9 mouse cellular contexts compared by ENCODE assay signal in the genomic region with DNA sequence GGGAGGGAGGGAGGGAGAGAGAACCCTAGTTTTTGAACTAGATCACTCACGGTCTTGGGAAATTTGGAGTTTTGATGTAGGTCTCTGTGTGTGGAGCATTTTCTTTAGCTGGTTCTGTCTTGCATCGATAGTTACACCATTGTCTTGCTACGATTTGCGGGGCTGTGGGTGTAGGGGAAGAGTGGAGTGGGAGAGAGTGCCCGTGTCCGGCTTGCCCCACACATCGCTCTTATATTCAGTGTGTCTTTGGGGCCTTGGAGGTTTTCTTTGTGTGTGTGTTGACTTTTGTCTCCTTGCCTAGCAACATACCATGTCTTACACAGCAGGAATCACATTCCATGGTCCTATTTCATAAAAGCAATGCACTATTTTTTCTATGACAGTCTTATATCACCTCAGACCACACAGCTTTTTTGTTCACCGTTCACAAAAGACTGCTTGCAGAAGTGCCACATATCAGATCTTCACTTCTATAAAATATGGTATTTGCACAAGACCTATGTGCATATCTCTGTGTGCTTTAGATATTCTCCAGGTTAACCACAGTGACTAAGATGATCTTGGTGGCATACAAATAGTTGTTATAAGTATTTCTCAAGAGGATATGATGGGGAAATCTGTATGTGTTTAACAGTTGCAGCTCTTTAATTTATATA. TPM values are rescaled to one million over a fixed set of nuclear protein-coding genes. Genes with fewer than 3 reads are reported as not detected.
DNase-seq lines count a peak whose midpoint lies in the region; ATAC-seq lines count a peak whose summit lies in the region.
"Had no signal": no experiment of that assay in that cellular context is flagged by ENCODE, and none has a peak within 500 bp of the region (broad histone marks: within the 10 kb centered on the region; RNA-seq: fewer than 3 reads in every experiment).

No protein-coding gene starts in this region.

- peaks cover 4% of the 10 kb centered on the region; the same call in 1 of the 2 replicates for H3K4me1 ChIP-seq in heart, embryonic 16.5 days (ENCODE audit: control insufficient read depth, insufficient read depth, low read length)
- H3K4me1 ChIP-seq in intestine, embryonic 14.5 days (replicated peaks; ENCODE audit: control insufficient read depth, insufficient read depth, low read length) = no peaks in the 10 kb centered on the region
- peaks cover 4% of the 10 kb centered on the region; the same call in 1 of the 2 replicates for H3K4me1 ChIP-seq in midbrain, embryonic 16.5 days (ENCODE audit: control insufficient read depth, insufficient read depth, low read length)

- H3K4me3 ChIP-seq in heart, embryonic 16.5 days (ENCODE audit: low read length) = peak overlapping the region; percentile 48
- H3K4me3 ChIP-seq in intestine, embryonic 14.5 days (ENCODE audit: low read depth, low read length) = peak overlapping the region; percentile 25; the same call in 1 of the 2 replicates
- H3K4me3 ChIP-seq in midbrain, embryonic 16.5 days (ENCODE audit: low read depth, low read length) = peak overlapping the region; percentile 52

- intact Hi-C loops in heart, postnatal 10 days (cut with DNase I) = no loop called here

- H3K4me2 ChIP-seq in heart, embryonic 16.5 days (ENCODE audit: low read depth, low read length) = peak overlapping the region; percentile 65
- H3K4me2 ChIP-seq in intestine, embryonic 14.5 days (ENCODE audit: low read length) = peak overlapping the region; percentile 43
- H3K4me2 ChIP-seq in midbrain, embryonic 16.5 days (ENCODE audit: low read length) = peak overlapping the region; percentile 67

- 0 out of 2 replicates have a peak overlapping the region, but pooled peaks have one; percentile 46 for H3K9ac ChIP-seq in heart, embryonic 16.5 days (ENCODE audit: low read length)
- H3K9ac ChIP-seq in intestine, embryonic 14.5 days (ENCODE audit: low read length) = no peak overlapping the region
- H3K9ac ChIP-seq in midbrain, embryonic 16.5 days (ENCODE audit: low read depth, low read length) = peak overlapping the region; percentile 63; the same call in 1 of the 2 replicates

- no peak overlapping the region for H3K27ac ChIP-seq in heart, embryonic 16.5 days (ENCODE audit: low read length)
- H3K27ac ChIP-seq in intestine, embryonic 14.5 days (ENCODE audit: low read depth) = no peak overlapping the region
- H3K27ac ChIP-seq in midbrain, embryonic 16.5 days (ENCODE audit: low read length) = 0 out of 2 replicates have a peak overlapping the region, but pooled peaks have one; percentile 5

- H3K36me3 ChIP-seq in heart, embryonic 16.5 days (ENCODE audit: control insufficient read depth, insufficient read depth) = no peaks in the 10 kb centered on the region
- H3K36me3 ChIP-seq in intestine, embryonic 14.5 days (ENCODE audit: control insufficient read depth, insufficient read depth, low read length) = no peaks in the 10 kb centered on the region
- no peaks in the 10 kb centered on the region for H3K36me3 ChIP-seq in midbrain, embryonic 16.5 days (ENCODE audit: control insufficient read depth, insufficient read depth, low read length)

- no peak for ATAC-seq in heart, embryonic 16.5 days (replicated peaks; ENCODE audit: extremely low read depth, insufficient read depth, low FRiP score)
- ATAC-seq in intestine, embryonic 14.5 days (replicated peaks; ENCODE audit: low FRiP score, low TSS enrichment, low read depth) = peak; percentile 55; the same call in 1 of the 2 replicates
- ATAC-seq in midbrain, embryonic 16.5 days = peak; percentile 66

- H3K9me3 ChIP-seq in heart, embryonic 16.5 days (replicated peaks; ENCODE audit: control insufficient read depth, low read length) = no peaks in the 10 kb centered on the region
- H3K9me3 ChIP-seq in intestine, embryonic 14.5 days (ENCODE audit: control insufficient read depth, low read length) = no peaks in the 10 kb centered on the region
- no peaks in the 10 kb centered on the region for H3K9me3 ChIP-seq in midbrain, embryonic 16.5 days (replicated peaks; ENCODE audit: control insufficient read depth, low read length, poor library complexity, severe bottlenecking)

- no peak for DNase-seq in heart, postnatal 10 days
- peak; percentile 40 for DNase-seq in embryo, embryonic 10.5 days (ENCODE audit: low spot score)
- peak; percentile 60 for DNase-seq in intestine, embryonic 14.5 days (ENCODE audit: low spot score)
- no peak for DNase-seq in cerebellum, adult 11-12 months
- no peak for DNase-seq in cerebellum, postnatal 14 days
- no peak for DNase-seq in cerebellum, postnatal 4 days (ENCODE audit: low spot score in 2 of 2)

- H3K27me3 ChIP-seq in heart, embryonic 16.5 days (ENCODE audit: control insufficient read depth, insufficient read depth, low read length) = no peaks in the 10 kb centered on the region
- no peaks in the 10 kb centered on the region for H3K27me3 ChIP-seq in intestine, embryonic 14.5 days (replicated peaks; ENCODE audit: control insufficient read depth, insufficient read depth, low read length)
- H3K27me3 ChIP-seq in midbrain, embryonic 16.5 days (ENCODE audit: control insufficient read depth, insufficient read depth, low read depth, low read length) = no peaks in the 10 kb centered on the region
- H3K27me3 ChIP-seq: CH12.LX had no signal

- WGBS in heart, embryonic 16.5 days = 3% methylated on average over 8 of the region's 8 CpGs
- 2% methylated on average over 8 of the region's 8 CpGs for WGBS in intestine, embryonic 14.5 days
- under 1% methylated on average over 8 of the region's 8 CpGs for WGBS in midbrain, embryonic 16.5 days

RNA-seq across cellular contexts. Expression of a gene that starts 4.0 kb away (rescaled TPM):
- polyA plus RNA-seq in heart, embryonic 16.5 days (2015; fragmentation: Nextera tagmentation; extraction: Ambion mirVana) = 0.54 and 0.55 TPM in 2 replicates
- not detected for total RNA-seq in heart, postnatal 10 days (2021)
- 0.38 and 0.63 TPM in 2 replicates for polyA plus RNA-seq in intestine, embryonic 14.5 days (2014; fragmentation: Nextera tagmentation; extraction: Ambion mirVana)
- polyA plus RNA-seq in midbrain, embryonic 16.5 days (2015; fragmentation: Nextera tagmentation; extraction: Ambion mirVana) = 0.80 and 0.87 TPM in 2 replicates

RNA-seq across cellular contexts. Expression of a gene that starts 51.0 kb away (rescaled TPM):
- 0.24 TPM in 1 of 2 replicates, not detected in the other for polyA plus RNA-seq in heart, embryonic 16.5 days (2015; fragmentation: Nextera tagmentation; extraction: Ambion mirVana)
- total RNA-seq in heart, postnatal 10 days (2021) = not detected
- polyA plus RNA-seq in intestine, embryonic 14.5 days (2014; fragmentation: Nextera tagmentation; extraction: Ambion mirVana) = 0.27 and 0.68 TPM in 2 replicates
- not detected in 2 replicates for polyA plus RNA-seq in midbrain, embryonic 16.5 days (2015; fragmentation: Nextera tagmentation; extraction: Ambion mirVana)
- total RNA-seq: CH12.LX had no signal

Comparison
In these comparisons a context has a peak if more than half of its experiments do, and no peak if none do; other contexts are left out.
1. DNase-seq: peak in embryo, embryonic 10.5 days (single experiment) and intestine, embryonic 14.5 days (single experiment); none in heart, postnatal 10 days (0 of 2), cerebellum, adult 11-12 months (single experiment), cerebellum, postnatal 14 days (0 of 2) and cerebellum, postnatal 4 days (0 of 2).
2. Peak in every context shown above with its lines, with median percentiles within 50 percentile points of each other: H3K4me2 ChIP-seq and H3K4me3 ChIP-seq.